Mouse (Mus musculus) heart, embryonic 13.5 days (tissue): Measurements from ENCODE around the gene Abhd16a. TPM values are rescaled to one million over a fixed set of nuclear protein-coding genes. Genes with fewer than 3 reads are reported as not detected.
A peak's percentile ranks its signal among the peaks of the same experiment; 100 is the strongest.
"Not testable (repeated sequence)": the region's sequence is repeated elsewhere in the genome, so short reads cannot be mapped to it uniquely, and the experiment has no call there.

ENCODE experiments used
- ATAC-seq: fragments of 200-750 bp; cut with Nextera tagmentation; 2 replicates; pipeline ENCODE4 v1.8.0; 2017; ENCODE audit warnings: moderate TSS enrichment; ENCODE audit not compliant: insufficient number of reproducible peaks, low FRiP score, low TSS enrichment; ENCODE audit errors: extremely low read depth
- H3K27ac ChIP-seq: fragments of 300-500 bp; sonication (generic); replicated peaks from 2 replicates; pipeline ENCODE4 v1.5.1; 2015; ENCODE audit warnings: moderate library complexity, mild to moderate bottlenecking, inconsistent platforms
- H3K27me3 ChIP-seq: fragments of 300-500 bp; sonication (generic); replicated peaks from 2 replicates; pipeline ENCODE4 v1.6.1; 2015; ENCODE audit warnings: mild to moderate bottlenecking, inconsistent platforms
- H3K36me3 ChIP-seq: fragments of 300-500 bp; sonication (generic); 2 replicates; pipeline ENCODE4 v1.6.1; 2015; ENCODE audit warnings: mild to moderate bottlenecking, inconsistent platforms
- H3K4me1 ChIP-seq: fragments of 300-500 bp; sonication (generic); 2 replicates; pipeline ENCODE4 v1.6.1; 2015; ENCODE audit warnings: inconsistent platforms
- H3K4me2 ChIP-seq: fragments of 300-500 bp; sonication (generic); 2 replicates; pipeline ENCODE4 v1.6.1; 2015; ENCODE audit warnings: inconsistent platforms, mild to moderate bottlenecking, moderate library complexity
- H3K4me3 ChIP-seq: fragments of 300-500 bp; sonication (generic); 2 replicates; pipeline ENCODE4 v1.5.1; 2015; ENCODE audit warnings: moderate library complexity, mild to moderate bottlenecking, inconsistent platforms
- H3K9ac ChIP-seq: fragments of 300-500 bp; sonication (generic); 2 replicates; pipeline ENCODE4 v1.6.1; 2015; ENCODE audit warnings: inconsistent platforms, mild to moderate bottlenecking, moderate library complexity
- H3K9me3 ChIP-seq: fragments of 300-500 bp; sonication (generic); 2 replicates; pipeline ENCODE4 v1.6.1; 2016; ENCODE audit warnings: inconsistent platforms
- WGBS: fragments of 180-500 bp; shearing (Covaris S2); methylation state at CpG from one replicate; pipeline ENCODE4 v1.1.7; 2015; ENCODE audit warnings: mixed read lengths; 5-methylcytosine and 5-hydroxymethylcytosine counted together
- polyA plus RNA-seq: library from polyadenylated mRNA; unstranded; fragments of >200 nt; fragmentation: Nextera tagmentation; extraction: Ambion mirVana; gene quantifications from 2 replicates; pipeline ENCODE4 v1.2.1, GENCODE M21; 2015

The Abhd16a gene
- polyA plus RNA-seq, 1 experiment from 2014 or later = 67.0 TPM

GRCm38 (mm10) chr17:35105740-35106389 lies 16.8 kb downstream of the Abhd16a start:
- ATAC-seq = no peak
- Histone ChIP-seq H3K36me3 (peaks cover 30% of the 10 kb centered on the region), H3K27ac (no peak overlapping the region), H3K9me3 (no peaks in the 10 kb centered on the region), H3K4me2 (peak overlapping the region; percentile 33), H3K9ac (peak overlapping the region; percentile 56), H3K27me3 (no peaks in the 10 kb centered on the region), H3K4me1 (peaks cover 30% of the 10 kb centered on the region), H3K4me3 (no peak overlapping the region)
- 29% methylated on average over 13 of the region's 13 CpGs for WGBS

DNA sequence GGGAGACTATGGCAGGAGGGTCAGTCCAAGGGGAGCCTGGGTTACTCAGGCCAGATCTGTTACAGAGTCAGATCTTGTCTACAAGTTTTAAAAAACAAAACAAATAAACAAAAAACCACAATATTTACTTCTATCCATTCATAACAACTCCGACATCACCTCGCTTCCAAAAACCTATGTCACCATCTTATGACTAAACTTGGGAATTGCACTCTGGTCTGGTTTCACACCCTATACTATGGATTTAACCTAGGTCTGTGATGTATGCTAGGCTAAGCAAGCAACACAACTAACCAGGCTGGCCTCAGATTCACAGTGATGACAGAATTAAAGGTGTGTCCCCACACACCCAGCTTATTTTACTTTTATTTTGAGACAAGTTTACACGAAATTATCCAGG lies 17.5 kb downstream of the Abhd16a start:
- Histone ChIP-seq H3K27me3 (no peaks in the 10 kb centered on the region), H3K4me3 (no peak overlapping the region), H3K9me3 (no peaks in the 10 kb centered on the region), H3K4me1 (peaks cover 28% of the 10 kb centered on the region), H3K9ac (peak overlapping the region; percentile 56; the same call in 1 of the 2 replicates), H3K27ac (no peak overlapping the region), H3K36me3 (peaks cover 24% of the 10 kb centered on the region), H3K4me2 (no peak overlapping the region)
- WGBS = 52% methylated on average over 3 of the region's 3 CpGs
- ATAC-seq = no peak

GRCm38 (mm10) chr17:35108097-35108496 lies 19.0 kb downstream of the Abhd16a start, which contains the start of gene Ly6g5c:
Ly6g5c (plus strand) TSS chr17:35108279.
- Histone ChIP-seq H3K4me2 (no peak within 1 kb of the TSS), H3K9me3 (no peaks in the 10 kb centered on the region), H3K4me3 (no peak within 1 kb of the TSS), H3K36me3 (peaks cover 8% of the 10 kb centered on the region), H3K9ac (no peak within 1 kb of the TSS), H3K27ac (no peak within 1 kb of the TSS), H3K4me1 (peaks cover 14% of the 10 kb centered on the region), H3K27me3 (no peaks in the 10 kb centered on the region; the same call in 1 of the 2 replicates)
- no peak for ATAC-seq
- 78% methylated on average over 6 of the region's 6 CpGs for WGBS

DNA sequence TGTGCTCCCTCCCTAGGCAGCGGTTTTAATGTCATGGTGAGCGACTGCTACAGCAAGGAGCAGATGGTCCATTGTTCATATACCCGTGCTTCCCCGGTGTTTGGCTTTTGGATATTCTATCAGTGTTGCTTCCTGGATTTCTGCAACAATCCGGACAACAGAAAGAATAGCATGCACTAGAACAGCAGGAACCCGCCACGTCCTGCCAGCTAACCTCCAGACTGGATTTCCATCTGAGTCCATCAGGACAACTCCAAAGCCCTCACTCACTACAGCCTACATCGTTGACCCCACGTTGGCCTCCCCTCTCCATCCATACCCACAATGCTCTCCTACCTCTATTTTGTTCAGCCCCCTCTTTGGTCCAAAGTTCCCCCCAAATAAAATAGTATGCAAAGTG lies 22.7 kb downstream of the Abhd16a start:
- Histone ChIP-seq H3K27me3 (no peaks in the 10 kb centered on the region; the same call in 1 of the 2 replicates), H3K4me1 (no peaks in the 10 kb centered on the region), H3K36me3 (peaks cover 30% of the 10 kb centered on the region), H3K4me2 (peak overlapping the region; percentile 33), H3K27ac (peak overlapping the region; percentile 45), H3K9ac (no peak overlapping the region; the same call in 1 of the 2 replicates), H3K9me3 (no peaks in the 10 kb centered on the region), H3K4me3 (no peak overlapping the region)
- 60% methylated on average over 9 of the region's 9 CpGs for WGBS
- ATAC-seq = no peak

- Histone ChIP-seq H3K9ac (no peak within 1 kb of the TSS), H3K9me3 (no peaks in the 10 kb centered on the region), H3K4me1 (peaks cover 9% of the 10 kb centered on the region), H3K27me3 (no peaks in the 10 kb centered on the region; the same call in 1 of the 2 replicates), H3K27ac (no peak within 1 kb of the TSS), H3K4me3 (no peak within 1 kb of the TSS), H3K36me3 (peaks cover 63% of the 10 kb centered on the region), H3K4me2 (no peak within 1 kb of the TSS)
- 82% methylated on average over 8 of the region's 8 CpGs for WGBS
- ATAC-seq = no peak
Observed at GRCm38 (mm10) chr17:35115046-35116019, 26.3 kb downstream of the Abhd16a start, which contains the start of gene Ly6g5b. Ly6g5b (minus strand) TSS chr17:35115428.

- no peaks in the 10 kb centered on the region for H3K9me3 ChIP-seq
- H3K4me2 ChIP-seq = peak overlapping the region; percentile 96
- no peaks in the 10 kb centered on the region for H3K27me3 ChIP-seq
- peak overlapping the region; percentile 81 for H3K27ac ChIP-seq
- peak overlapping the region; percentile 99 for H3K9ac ChIP-seq
- 0 out of 2 replicates have a peak, but pooled peaks have one; percentile 0 for ATAC-seq
- 0% methylated on average over 33 of the region's 33 CpGs for WGBS
- peak overlapping the region; percentile 98 for H3K4me3 ChIP-seq
- H3K36me3 ChIP-seq = peaks cover 61% of the 10 kb centered on the region
- peaks cover 32% of the 10 kb centered on the region for H3K4me1 ChIP-seq
Observed at GRCm38 (mm10) chr17:35120745-35121142, 31.7 kb downstream of the Abhd16a start.

DNA sequence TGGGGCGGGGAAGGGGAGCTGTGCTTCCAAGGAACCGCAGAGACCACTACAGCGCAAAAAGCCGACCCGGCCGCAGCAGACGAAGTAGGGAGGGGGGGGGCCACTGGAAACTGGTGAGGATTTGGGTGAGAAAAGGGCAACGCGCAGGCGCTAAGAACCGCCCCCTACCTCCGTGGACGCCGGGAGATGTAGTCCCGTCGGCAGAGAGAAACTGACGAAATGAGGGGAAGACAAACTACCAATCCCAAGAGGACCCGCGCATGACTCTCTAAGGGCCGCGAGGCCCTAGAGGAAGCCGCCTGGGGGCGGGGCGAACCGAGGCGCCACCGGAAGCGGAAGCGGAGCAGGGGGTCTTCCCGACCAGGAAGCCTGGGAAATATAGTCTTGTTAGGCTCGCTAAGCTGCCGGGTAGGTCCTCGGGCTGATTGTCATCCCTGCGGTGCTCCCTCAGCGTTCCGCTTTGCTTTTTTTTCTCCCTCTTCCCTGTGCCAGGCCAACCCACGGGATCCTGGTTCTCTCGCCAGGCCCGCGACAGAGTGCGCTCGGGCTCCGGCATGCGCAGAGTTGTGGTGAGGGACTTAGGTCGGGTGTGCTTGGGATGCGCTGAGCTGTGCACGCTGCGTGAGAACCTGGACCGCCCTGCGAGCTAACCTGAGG lies 32.2 kb downstream of the Abhd16a start, which contains the start of gene Gpank1:
Gpank1 (plus strand) TSS at position 313 of the 657 bp plus-strand sequence.
- Histone ChIP-seq H3K36me3 (peaks cover 55% of the 10 kb centered on the region), H3K27me3 (no peaks in the 10 kb centered on the region), H3K27ac (peak within 1 kb of the TSS; percentile 92), H3K4me3 (peak within 1 kb of the TSS; percentile 98), H3K9me3 (no peaks in the 10 kb centered on the region), H3K9ac (peak within 1 kb of the TSS; percentile 99), H3K4me1 (peaks cover 33% of the 10 kb centered on the region), H3K4me2 (peak within 1 kb of the TSS; percentile 96)
- peak; percentile 97 for ATAC-seq
- WGBS = under 1% methylated on average over 50 of the region's 50 CpGs

- H3K9ac ChIP-seq = peak within 1 kb of the TSS; percentile 99
- H3K36me3 ChIP-seq = peaks cover 50% of the 10 kb centered on the region
- H3K4me1 ChIP-seq = peaks cover 37% of the 10 kb centered on the region
- H3K4me2 ChIP-seq = peak within 1 kb of the TSS; percentile 96
- no peak for ATAC-seq
- peak within 1 kb of the TSS; percentile 92 for H3K27ac ChIP-seq
- no peaks in the 10 kb centered on the region for H3K27me3 ChIP-seq
- under 1% methylated on average over 19 of the region's 19 CpGs for WGBS
- H3K4me3 ChIP-seq = peak within 1 kb of the TSS; percentile 98
- H3K9me3 ChIP-seq = no peaks in the 10 kb centered on the region
Observed at GRCm38 (mm10) chr17:35121871-35122303, 32.8 kb downstream of the Abhd16a start, which contains the start of gene Csnk2b. Csnk2b (minus strand) TSS chr17:35122053.

DNA sequence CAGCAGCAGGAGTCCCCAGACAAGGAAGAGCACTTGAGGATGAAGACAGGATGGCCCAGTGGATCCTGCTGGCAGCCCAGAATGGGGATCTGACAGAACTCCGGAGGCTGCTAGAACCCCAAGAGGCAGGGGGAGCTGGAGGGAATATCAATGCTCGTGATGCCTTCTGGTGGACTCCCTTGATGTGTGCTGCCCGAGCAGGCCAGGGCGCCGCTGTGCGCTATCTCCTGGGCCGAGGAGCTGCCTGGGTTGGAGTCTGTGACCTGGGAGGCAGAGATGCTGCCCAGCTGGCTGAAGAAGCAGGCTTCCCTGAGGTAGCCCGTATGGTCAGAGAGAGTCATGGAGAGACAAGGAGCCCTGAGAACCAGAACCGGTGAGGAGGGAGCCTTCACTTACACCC lies 34.2 kb downstream of the Abhd16a start:
- not testable (repeated sequence) for H3K27me3 ChIP-seq, H3K27ac ChIP-seq, H3K9ac ChIP-seq, H3K4me2 ChIP-seq, H3K9me3 ChIP-seq, H3K4me3 ChIP-seq, ATAC-seq
- 92% methylated on average over 9 of the region's 9 CpGs for WGBS
- Histone ChIP-seq H3K4me1 (peaks cover 48% of the 10 kb centered on the region), H3K36me3 (peaks cover 42% of the 10 kb centered on the region)

- WGBS = 88% methylated on average over 12 of the region's 12 CpGs
- H3K4me1 ChIP-seq = peaks cover 52% of the 10 kb centered on the region
- not testable (repeated sequence) for ATAC-seq
Observed at GRCm38 (mm10) chr17:35124261-35124896, 35.3 kb downstream of the Abhd16a start.

More at GRCm38 (mm10) chr17:35124261-35124896, 35.3 kb downstream of the Abhd16a start:
- H3K9ac ChIP-seq, H3K4me2 ChIP-seq, H3K4me3 ChIP-seq, H3K9me3 ChIP-seq, H3K27me3 ChIP-seq, H3K27ac ChIP-seq: not testable (repeated sequence)
- peaks cover 41% of the 10 kb centered on the region for H3K36me3 ChIP-seq
